Mouse (Mus musculus) thymus, postnatal 0 days (tissue): ENCODE measurements at regions not wholly inside any gene's neighbourhood (a gene's known extent, or its start where the extent isn't known, plus 50 kb on each side); places are given as distances from the start of the nearest gene placed in this dataset.

Source experiments
- DNase-seq: peaks from one replicate; pipeline ENCODE4 v3.0.0-alpha.2; 2015; ENCODE audit warnings: low spot score

DNA sequence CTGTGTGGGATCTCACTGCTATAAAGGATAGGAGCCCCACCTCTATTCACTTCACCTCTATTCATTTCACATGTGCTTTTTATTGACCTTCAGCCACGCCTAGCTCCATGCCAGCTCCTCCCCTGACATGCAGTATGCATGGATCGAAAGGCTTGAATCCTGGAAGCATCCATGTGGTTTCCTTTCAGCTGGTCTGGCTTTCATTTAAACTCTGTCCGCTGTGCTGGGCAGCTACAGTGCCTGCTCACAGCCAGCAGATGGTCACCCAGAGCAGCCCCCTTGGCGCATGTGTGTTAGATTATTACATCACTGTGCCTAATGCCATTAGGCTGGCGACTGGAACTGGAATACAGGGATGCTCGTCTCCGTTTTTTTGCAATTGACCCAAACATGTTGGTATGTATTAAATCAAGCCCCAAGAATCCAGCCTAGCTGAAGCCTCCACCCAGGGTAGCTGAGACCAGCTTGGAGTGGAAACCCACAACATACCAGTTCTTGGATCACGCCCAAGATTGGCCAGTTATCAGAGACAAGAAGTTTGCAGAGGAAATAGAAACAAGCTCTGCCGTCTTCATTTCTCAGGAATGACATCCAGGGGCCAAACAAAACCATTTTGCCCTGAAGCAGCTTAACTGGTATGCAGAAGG is 113.2 kb downstream of the Inhbb start:
- no peak for DNase-seq

DNA sequence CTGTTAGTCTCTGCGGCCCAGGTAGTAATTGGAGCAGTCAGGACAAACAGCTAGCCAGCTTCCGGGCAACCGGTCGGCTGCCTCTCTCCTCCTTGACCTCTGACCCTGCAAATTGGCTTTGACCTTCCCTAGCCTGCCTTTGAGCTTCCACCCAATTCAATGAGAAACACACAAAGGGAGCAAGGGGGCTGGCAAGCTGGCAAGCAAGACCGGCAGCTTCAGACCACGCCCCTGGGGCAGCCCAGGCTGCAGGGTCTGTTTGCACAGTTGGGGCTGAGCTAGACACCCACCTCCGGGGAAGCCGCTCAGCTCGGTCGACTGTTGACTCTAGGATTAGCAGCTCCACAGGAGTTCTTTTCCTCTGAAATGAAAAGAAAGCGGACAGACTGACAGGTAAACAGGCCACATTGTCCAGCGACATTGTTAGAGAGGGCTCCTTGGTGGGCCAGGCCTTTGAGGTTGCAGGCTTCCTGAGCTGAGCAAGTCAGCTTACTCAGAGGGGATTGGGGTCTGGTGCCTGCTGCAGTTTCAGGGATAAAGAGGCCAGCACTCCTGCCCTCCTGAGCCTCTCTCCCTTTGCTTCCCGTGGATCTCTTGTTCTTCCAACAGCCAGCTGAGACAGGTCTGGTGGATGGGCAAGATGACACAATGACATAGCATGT is 116.6 kb downstream of the Inhbb start:
- DNase-seq, result no peak

DNA sequence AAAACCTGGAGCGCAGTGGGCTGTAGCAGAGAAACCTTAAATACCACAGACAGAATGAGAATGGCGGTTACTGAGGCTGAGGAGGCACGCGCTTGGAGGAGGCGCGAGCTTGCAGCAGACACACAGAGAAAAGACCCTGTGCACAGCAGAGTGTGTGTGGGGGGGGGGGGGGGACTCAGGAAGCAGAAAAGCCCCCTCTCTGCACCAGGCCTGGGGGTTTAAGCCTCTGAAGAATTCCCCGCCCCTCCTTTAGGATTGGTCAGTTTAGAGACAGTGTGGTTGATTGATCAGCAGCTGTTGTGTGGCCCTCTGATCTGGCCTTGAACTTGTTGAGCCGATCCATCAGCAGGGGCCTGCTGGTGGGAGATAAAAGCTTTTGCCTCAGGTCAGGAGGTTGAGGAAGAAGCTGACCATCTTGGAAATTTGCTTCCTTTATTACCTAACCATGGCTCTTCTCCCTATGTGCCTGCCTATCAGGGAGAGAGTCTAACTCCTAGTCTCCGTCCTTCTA is 117.5 kb downstream of the Inhbb start:
- no peak for DNase-seq

DNA sequence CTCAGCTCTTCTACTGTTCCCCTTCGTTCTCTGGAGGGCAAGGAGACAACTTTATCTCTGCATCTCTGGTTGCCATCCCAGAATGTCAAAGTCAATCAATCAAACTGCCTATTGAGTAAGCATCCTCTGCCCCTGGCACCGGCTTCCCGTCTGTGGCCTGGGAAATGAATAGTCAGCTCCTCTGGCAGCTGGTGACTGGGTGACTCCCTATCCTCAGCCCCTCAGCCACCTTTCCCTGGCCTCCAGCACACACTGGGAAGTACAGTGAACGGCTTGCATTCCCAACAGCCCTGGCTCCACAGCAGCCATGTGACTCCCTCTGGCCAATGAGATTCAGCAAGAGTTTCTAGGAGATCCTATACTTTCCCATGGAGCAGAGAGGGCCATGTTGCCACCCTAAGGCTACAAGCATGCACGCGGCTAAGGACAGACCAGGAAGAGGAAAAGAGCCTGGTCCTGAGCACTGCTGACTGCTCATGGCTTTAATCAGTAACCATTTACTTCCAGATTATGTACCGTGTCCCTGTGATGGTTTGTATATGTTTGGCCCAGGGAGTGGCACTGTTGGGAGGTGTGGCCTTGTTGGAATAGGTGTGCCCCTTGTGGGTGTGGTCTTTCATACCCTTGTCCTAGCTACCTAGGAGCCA is 119.6 kb downstream of the Inhbb start:
- no peak for DNase-seq

DNA sequence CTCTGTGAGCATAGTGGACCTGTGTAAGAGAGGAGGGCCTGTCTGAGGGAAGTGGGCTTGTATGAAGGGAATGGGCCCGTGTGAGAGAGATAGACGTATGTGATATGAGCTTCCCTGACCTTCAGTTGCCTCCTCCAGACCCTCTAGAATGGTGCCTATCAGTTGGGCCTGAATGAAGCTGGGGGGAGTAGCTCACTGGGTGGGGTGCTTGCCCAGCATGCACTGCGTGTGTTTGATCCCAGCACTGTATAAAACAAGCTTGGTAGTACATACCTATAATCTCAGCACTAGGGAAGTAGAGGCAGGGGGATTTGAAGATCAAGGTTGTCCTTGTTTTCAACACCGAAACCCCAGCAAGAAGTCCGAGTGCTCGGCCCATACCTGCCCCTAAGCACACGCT is 120.1 kb downstream of the Inhbb start:
- DNase-seq, result no peak

DNA sequence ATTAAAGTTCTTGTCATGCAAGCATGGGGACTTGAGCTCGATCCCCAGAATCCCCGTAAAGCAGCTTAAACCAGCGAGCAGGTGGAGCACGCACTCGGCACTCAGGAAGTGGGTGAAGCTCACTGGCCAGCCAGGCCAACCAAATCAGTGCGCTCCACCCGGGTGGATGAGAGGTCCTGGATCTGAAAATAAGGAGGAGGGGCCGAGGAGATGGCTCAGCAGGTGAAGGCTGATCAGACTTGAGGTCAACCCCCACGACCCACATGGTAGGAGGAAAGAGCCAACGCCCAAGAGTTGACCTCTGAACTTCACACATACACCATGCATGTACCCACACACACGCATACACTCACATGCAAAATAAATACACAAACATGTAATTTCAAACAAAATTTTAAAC is 120.8 kb downstream of the Inhbb start:
- no peak for DNase-seq

DNA sequence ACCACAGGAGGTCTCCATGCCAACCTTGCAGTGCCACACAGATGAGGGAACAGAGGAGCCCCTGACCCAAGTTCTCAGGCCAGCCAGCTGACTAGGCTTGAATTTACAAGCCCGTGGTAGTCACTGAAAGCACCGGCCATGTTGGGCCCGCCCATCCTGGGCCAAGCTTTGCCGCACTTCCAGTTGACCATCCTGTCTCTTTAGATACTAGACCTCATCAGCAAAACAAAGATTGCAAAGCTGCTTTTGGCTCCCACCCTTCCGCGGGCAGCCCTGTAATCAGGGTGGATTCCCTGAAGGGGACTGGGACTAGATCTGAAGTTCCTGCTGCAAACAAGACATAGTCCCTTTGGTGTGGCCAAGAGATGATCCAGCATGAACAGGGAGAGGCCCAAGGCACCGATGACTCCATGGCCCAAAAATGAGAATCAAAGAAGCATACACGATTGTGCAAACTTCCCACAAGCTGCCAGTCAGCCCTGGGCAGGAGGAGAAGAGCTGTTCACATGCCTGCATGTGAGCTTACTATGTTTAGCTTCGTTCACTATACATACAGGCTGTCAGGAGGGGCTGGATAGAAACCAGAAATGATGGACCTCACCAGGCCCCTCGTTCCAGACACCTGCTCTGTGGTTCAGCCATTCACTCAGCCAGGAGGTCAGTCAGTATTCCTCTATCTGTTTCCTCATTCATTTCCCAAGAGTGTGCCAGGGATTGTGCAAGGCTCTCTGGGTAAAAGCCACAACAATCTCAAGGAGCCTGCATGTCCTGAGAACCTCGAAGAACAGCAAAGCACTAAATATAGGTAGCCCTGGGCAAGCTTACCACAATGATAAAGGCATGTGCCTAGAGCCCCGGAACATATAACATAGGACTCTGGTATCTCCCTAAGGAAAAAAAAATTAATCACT is 122.0 kb downstream of the Inhbb start:
- no peak for DNase-seq

DNA sequence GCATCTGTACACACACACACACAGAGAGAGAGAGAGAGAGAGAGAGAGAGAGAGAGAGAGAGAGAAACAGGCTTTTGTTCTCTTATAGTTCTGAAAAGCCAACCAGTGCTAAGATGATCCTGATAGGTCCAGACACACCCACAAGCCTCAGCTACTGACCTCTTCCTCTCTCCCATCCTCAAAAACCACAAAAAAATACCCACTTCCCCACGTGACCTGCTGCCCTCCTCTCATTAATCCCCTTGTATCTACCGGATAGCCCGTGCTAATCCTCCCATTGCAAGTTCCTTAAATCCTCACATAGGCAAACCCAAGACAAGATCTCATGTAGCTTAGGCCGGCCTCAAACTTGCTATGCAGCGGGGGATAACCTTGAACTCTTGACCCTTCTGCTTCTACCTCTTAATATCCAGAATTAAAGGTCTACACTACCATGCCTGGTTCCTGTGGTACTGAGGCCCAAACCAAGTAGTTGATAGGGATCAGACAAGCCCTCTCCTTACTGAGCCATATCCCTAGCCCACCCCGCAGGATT is 123.3 kb downstream of the Inhbb start:
- DNase-seq, result no peak

DNA sequence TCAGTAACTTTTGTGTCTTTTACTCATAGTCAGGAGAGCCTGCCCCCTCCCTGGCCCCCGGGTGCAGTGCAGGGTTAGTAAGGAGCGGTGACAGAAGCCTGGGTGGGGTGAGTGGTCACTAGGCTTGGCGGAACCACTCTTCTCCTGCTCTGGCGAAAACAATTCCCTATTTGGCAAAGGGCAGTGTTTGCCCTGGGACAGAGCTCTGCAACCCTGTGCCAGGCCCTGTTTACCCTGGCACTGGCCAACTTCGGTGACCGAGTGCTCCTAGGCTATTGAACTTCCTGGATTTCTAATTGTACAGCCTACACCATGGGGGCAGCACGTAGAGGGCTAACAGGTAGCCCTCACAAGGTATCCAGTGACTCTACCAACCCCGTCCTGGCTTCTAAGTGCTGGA is 126.9 kb downstream of the Inhbb start:
- DNase-seq, result no peak

DNA sequence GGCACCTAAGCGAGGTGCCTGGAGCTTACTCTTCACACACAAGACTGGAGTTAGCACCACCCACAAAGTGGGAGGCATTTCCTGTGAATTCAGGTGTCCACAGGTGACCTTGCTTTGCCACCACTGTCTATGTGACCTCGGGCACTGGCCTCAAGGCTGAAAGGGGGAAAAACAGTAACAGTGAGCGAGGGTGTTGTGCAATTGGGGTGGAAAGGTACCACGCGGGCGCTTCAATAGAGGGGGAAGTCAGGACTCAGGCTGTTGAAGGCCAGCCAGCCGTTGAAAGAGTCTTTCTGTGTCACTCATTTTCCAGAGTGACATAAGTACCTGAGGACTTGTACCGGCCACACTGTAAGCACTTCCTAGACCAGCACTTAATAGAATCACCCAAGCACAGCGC is 128.2 kb downstream of the Inhbb start:
- no peak for DNase-seq

DNA sequence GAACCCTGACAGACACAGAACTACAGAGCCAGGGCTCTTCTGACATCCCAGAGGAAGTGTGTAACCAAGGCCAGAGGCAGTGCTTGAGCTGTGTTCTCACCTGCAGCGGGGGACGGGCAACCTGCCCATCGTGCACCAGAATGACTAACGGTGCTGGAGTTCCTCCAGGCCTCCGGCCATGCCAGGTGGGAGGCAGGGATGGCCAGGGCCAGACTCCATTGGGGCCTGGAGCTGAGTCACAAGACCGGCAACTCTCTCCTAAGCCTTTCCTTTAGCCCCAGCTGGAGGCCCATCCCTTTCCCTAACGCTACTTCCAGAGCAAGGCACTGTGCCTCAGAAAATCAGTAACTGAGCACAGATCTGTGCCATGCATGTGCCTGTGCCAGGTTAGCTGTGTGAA is 129.8 kb downstream of the Inhbb start:
- no peak for DNase-seq

DNA sequence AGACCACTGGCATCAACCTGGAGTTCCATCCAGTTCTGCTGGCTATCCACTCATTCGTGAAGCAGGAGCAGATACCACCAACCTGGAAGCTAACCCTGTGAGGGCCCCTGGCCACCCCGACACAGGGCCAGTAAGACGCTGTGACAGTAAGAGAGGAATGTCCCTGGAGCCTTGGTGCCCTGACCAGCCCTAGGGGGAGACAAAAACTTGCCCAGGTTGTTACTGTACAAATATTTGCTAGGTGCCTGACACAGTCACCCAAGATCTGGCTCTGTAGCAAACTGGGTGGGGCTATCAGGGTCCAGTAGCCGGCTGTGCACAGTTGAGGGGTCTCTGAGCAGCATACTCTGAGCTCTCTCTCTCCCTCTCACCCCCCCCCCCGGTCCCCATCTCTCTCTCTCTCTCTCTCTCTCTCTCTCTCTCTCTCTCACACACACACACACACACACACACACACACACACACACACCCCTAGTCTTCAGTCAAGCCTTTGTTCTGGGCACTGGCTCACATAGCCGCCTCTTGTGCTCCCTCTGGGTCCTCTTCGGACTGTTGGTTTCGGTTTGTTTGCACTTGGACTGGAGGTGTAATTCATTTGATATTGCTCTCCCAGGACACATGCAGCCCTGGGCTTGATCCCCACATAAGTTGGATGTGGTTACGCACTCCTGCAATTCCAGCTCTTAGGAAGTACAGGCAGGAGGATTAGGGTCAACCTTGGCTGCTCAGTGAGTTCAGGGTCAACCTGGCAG is 131.7 kb downstream of the Inhbb start:
- DNase-seq, result no peak

DNA sequence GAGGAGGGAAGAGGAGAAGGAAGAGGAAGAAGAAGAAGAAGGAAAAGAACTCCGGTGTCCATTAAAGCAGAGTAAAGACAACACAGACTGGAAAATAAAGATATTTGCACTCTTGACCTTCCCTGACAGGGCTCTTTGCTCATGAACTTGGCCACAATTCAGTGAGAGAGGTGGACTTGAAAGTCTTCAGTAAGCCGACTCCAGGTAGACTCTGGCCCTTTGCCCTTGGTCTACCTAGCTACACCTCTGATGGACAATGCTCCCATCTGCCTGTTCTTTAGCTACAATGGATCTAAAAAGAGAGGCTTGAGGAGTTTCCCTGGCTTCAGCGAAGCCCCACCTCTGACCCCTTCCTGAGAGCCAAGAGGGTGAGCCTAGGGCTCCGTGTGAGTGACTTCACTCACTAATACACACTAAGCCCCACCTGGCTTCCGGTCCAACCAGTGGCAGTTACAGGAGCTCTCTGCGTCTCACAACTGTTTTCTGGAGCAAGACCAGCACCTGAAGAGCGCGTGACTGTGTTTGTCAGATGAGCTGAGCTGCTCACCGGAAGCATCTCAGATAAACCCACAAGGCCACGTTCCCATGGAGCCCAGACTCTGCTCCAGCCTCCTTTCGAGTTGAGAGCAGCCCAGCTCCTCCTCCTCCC is 132.4 kb downstream of the Inhbb start:
- peak; percentile 33 for DNase-seq

DNA sequence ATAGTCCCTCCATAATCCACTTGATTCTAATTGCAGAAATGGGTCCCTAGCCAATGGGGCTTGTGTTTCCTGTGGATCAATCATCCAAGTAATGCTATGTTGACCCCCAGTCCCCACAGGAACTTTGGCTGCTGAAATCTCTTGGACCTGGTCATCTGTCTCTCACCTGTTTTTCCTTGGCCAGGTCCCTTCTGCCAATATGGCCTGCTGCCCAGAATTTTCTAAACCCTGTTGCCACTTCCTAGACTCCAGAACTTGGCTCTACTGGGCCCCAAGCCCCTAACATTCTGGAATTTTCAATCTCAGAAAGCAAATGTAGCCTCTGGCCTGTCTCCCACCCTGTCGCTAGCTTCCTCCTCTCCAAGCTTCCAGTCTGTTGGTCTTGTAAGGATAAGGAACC is 139.6 kb downstream of the Inhbb start:
- no peak for DNase-seq

DNA sequence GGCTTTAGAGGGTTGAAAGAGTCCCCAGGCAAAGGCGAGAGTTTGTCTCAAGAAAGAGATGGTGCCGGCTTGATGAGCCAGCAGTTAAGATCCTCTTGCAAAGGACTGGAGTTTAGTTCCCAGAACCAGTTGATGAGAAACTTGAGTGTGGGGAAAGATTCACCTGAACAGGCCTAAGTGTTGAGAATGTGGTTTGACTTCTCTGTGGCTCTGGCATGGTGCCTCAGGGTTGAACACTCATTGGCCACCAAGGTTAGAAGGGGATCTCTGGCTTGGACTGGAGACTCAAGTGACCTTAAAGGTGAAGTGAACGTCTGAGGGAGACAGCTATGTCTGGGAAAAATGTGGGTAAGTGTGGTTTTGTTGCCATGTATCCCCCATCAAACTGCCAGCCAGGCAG is 142.8 kb downstream of the Inhbb start:
- no peak for DNase-seq

DNA sequence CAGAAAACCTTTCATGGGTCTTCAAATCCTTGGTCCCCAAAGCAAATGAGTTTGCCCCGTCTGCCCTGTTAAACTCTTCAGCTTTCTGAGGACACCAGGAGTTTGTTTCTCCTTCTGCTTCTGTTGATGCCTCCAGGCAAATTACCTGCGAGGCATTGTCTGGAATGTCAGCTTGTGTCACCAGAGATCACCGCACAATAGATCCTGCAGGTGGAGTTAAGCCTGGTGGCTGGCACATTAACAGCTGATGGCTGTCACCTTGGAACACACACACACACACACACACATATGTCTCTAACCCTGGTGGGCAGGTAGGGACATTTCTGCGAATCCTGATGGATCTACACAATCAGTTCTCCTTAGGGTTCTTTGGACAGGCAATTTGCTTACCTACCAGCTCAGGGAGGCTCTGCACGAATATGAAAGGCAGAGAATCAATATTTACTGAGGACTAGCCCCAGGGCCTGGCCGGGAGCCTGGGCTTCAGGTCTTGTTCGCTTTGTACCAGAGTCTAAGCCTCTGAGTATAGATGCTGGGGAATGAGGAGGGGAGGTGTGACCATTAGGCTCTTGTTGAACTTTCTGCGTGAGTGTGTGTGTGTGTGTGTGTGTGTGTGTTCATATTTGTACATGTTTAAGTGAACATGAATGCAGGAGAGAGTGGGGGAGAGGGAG is 143.4 kb downstream of the Inhbb start:
- DNase-seq, result no peak

DNA sequence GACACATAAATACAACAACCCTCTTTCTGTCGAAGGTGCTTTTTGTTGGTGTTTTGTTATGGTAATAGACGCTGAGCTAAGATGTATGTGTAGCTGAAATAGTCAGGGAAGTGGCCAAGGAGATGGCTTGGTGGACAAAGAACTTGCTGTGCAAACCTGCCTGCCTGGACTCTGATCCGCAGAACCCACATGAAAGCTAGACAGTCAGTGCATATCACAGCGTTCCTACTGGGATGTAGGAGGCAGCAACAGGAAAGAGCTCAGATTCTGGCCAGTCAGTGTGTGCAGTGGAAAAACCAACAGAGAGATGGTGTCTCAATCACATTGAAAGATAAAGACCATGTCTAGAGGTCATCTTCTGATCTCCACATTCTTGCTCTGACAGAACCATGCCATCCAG is 144.1 kb downstream of the Inhbb start:
- DNase-seq, result no peak

DNA sequence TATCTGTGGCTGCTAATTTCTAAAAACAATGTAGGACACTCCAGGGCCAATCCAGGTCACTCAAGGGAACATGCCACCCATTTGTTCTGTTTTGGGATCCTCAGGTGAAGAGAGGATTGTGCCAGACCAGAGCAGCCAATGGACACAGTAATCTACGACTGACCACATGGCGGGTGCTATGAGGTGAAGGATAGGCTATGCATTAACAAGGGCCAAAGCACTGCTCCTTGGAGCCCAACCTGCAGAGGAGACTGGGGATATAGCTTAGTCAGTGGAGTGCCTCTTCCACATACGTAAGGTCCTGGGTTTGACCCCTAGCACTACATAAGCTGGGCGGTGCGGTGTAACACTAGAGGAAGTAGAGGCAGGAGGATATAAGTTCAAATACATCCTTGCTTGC is 156.0 kb downstream of the Inhbb start:
- no peak for DNase-seq

DNA sequence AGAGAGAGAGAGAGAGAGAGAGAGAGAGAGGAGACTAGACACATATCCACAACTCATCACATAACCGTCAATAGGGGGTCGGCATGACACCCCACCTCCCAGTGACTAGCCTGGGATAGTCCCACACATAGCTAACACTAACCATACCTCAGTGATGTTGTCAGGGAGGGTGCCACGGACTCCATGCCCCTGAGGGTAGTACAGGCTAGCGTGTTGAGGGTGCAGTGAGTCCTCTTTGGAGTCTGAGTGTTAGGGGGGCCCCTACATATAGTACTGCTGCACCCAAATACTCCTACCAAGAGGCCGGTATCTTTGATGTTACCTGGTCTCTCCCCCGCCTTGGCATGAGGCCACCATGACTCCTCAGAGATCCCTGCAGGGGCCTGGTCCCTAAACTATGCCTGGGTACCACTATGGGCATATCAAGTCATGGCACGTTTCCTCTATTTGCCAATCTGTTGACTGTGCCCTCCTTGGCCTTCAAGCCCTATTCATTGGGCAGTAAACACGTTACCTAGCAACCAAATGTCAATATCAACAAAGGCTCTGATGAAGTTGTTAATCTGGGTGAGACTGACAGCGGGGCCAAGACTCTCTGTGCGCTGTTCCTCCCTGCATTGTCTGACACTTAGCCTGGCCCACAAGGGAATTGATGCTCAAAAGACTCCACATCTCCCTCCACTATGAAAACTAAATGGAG is 156.7 kb downstream of the Inhbb start:
- no peak for DNase-seq
